Mouse (Mus musculus): Measurements from ENCODE around the gene Ccdc151.
A peak's percentile ranks its signal among the peaks of the same experiment; 100 is the strongest.

Ccdc151 gene

GRCm38 (mm10) chr9:22002194-22003162, at the start of gene Ccdc151, which contains the start of gene Prkcsh:
Gene Ccdc151, minus strand, starts transcription at chr9:22002634.
Gene Prkcsh, plus strand, starts transcription at chr9:22002806.
- DNase-seq (ENCODE audit: low spot score), result peak; percentile 100

- DNase-seq (ENCODE audit: low spot score), result peak; percentile 63
Observed at GRCm38 (mm10) chr9:22051958-22052254, 49.5 kb upstream of the Ccdc151 start, which contains the start of gene Elavl3. Gene Elavl3, minus strand, starts transcription at chr9:22052023.

GRCm38 (mm10) chr9:22051161-22051957, 48.9 kb upstream of the Ccdc151 start:
- DNase-seq (ENCODE audit: low spot score), result no peak

- DNase-seq (ENCODE audit: low spot score), result peak; percentile 71
Observed at GRCm38 (mm10) chr9:22050351-22050889, 48.0 kb upstream of the Ccdc151 start.

GRCm38 (mm10) chr9:22049721-22050270, 47.4 kb upstream of the Ccdc151 start:
- no peak for DNase-seq (ENCODE audit: low spot score)

- DNase-seq (ENCODE audit: low spot score), result no peak
Observed at GRCm38 (mm10) chr9:22049315-22049714, 46.9 kb upstream of the Ccdc151 start.

GRCm38 (mm10) chr9:22047329-22047728, 44.9 kb upstream of the Ccdc151 start:
- no peak for DNase-seq (ENCODE audit: low spot score)

- no peak for DNase-seq (ENCODE audit: low spot score)
Observed at GRCm38 (mm10) chr9:22041832-22042231, 39.4 kb upstream of the Ccdc151 start.

GRCm38 (mm10) chr9:22037826-22038225, 35.4 kb upstream of the Ccdc151 start:
- no peak for DNase-seq (ENCODE audit: low spot score)

DNA sequence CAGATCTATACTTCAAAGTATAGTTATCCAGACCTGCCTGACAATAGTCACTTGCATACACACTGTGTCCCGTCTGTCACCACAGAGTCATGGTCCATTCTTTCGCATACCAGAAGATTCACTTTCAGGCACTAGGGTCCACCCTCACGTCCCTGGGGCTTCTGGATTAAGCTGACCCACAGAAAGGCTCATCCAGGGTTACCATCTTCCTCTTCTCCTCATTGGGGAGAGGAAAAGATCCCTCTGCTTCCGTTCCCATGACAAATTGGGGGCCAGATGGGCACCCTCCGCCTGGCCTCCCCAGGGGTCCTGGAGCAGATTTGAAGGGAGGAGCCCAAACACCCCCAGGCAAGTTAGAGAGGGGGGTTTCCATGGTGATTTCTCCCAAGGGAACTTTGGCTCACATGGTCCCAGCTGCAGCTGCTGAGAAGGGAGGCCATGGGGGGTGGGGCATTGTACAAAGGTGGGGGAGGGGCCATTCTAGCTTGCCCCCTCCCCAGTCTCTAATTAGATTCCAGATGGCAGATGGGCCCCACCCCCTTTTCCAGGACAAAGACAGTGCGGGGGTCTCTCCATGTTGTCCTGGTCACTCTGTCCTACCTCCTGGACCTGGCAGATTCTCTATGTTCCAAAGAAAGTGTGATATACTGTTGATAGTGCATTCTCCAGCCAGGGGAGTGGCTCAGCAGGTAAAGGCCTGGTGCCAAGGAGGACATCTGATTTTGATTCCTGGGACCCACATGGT, 33.0 kb upstream of the Ccdc151 start:
- DNase-seq (ENCODE audit: low spot score), result no peak

- DNase-seq (ENCODE audit: low spot score), result no peak
Observed at GRCm38 (mm10) chr9:22030386-22030785, 28.0 kb upstream of the Ccdc151 start.

GRCm38 (mm10) chr9:22028467-22028866, 26.0 kb upstream of the Ccdc151 start:
- no peak for DNase-seq (ENCODE audit: low spot score)

GRCm38 (mm10) chr9:22024592-22024991, 22.2 kb upstream of the Ccdc151 start:
- no peak for DNase-seq (ENCODE audit: low spot score)

GRCm38 (mm10) chr9:22017208-22017825, 14.9 kb upstream of the Ccdc151 start:
- DNase-seq (ENCODE audit: low spot score), result no peak

DNA sequence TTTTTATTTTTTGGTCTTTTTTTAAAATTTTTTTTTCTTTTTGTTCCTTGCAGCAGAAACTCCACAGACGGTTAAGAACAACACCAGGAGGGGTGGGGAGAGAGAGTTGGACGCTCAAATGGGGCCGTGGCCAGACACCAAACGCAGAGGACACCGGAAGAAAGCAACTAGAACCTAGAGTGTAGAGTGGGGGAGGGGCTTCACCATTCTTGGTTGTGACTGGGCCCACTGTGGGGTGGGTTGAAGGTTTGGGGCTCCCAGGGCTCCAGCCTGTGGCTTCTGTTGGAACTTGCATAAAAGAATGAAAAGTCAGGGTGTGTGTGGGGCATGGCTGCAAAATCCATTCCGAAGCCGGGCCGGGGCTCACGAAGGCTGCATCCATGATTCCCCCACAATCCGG, 13.8 kb upstream of the Ccdc151 start:
- no peak for DNase-seq (ENCODE audit: low spot score)

GRCm38 (mm10) chr9:22012731-22013130, 10.3 kb upstream of the Ccdc151 start:
- no peak for DNase-seq (ENCODE audit: low spot score)

DNA sequence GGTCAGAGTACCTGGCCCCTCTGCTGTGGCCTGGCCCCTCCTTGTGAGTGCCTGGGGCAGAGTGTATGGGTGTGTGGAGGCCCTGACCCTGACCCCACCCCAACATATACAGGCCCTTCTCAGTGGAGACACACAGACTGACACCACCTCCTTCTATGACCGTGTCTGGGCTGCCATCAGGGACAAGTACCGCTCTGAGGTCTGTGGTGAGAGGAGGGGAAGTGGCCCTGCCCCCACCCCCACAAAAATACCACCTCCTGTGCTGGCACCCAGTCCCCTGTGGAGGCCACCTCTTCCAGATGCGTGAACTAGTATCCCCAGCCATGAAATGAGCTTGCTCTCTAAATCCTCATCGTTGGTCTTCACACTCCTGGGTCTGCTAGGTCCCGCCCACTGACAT, 8.6 kb upstream of the Ccdc151 start:
- no peak for DNase-seq (ENCODE audit: low spot score)

GRCm38 (mm10) chr9:22004546-22004945, 2.1 kb upstream of the Ccdc151 start:
- no peak for DNase-seq (ENCODE audit: low spot score)

DNA sequence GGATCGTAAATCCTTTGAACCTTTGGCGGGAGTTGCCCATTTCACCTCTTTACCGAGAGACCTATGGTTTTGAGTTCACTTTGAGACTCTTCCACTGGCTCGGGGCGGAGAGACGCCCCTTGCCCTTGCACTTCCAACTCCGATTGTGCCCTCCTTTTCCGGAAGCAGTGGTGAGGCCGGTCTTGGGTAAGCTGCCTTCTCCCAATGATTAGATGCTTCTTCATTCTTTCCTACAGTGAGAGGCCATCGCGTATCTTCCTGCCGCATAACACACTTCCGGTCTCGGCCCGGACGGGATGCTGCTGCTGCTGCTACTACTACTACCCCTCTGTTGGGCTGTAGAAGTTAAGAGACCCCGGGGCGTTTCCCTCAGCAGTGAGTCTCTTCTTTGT, 725 bp upstream of the Ccdc151 start:
- peak; percentile 45 for DNase-seq (ENCODE audit: low spot score)

DNA sequence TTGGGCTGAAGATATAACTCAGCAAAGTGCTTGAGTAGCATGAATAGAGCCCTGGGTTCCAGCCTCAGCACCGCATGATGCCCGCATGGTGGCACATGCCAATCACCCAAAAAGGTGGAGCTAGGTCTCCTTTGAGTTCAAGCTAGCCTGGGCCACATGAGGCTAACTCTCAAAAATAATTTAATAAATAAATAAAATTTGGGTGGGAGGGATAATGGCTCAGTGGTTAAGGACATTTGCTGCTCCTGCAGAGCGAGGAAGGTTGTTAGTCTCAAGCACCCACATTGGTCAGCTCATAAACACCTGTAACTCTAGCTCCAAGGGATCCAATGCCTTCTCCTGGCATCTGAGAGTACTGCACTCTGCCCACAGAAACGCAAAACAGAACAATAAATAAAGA, 801 bp downstream of the Ccdc151 start:
- no peak for DNase-seq (ENCODE audit: low spot score)

- no peak for DNase-seq (ENCODE audit: low spot score)
Observed at GRCm38 (mm10) chr9:22000296-22000695, 2.1 kb downstream of the Ccdc151 start.

All from left cerebral cortex, adult 11 months (tissue).